Mouse (Mus musculus) liver, postnatal 0 days (tissue): ENCODE measurements around the gene Slc18a3.

Source experiments
- CTCF ChIP-seq: sonication (generic); IDR thresholded peaks from 2 replicates; pipeline ENCODE4 v1.5.1; 2016; ENCODE audit warnings: antibody characterized with exemption, low read depth
- EP300 ChIP-seq: IDR thresholded peaks from 2 replicates; pipeline ENCODE4 v1.6.1; 2016; ENCODE audit warnings: antibody characterized with exemption, low read depth, mild to moderate bottlenecking

DNA sequence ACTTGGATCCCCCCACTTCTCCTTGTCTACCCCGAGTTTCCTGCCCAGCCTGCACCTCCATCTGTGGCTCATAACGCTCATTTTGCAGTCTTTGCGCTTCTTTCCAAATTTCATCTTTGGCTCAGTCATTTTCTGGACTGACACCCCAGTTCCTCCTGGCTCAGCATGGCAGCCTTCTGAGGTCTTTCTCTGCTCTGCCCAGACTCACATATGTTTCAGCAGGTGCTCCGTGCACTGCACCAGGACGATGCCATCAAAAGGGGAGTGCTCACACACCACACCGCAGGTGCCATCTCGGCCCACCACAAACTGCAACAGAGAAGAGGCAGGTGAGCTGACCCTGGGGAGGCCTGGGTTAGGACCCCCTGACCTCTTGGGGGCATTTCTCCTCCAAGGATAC lies 40.7 kb downstream of the Slc18a3 start:
- TF ChIP-seq CTCF (no peak), EP300 (no peak)
